Mouse (Mus musculus) macrophage (primary cell): ENCODE results near the gene Dupd1. TPM values are rescaled to one million over a fixed set of nuclear protein-coding genes. Genes with fewer than 3 reads are reported as not detected.
"Not testable (repeated sequence)": the region's sequence is repeated elsewhere in the genome, so short reads cannot be mapped to it uniquely, and the experiment has no call there.

ENCODE experiments used
- H3K27ac ChIP-seq: fragments of 350-480 bp; formaldehyde crosslinking; 2 replicates; pipeline ENCODE4 v1.9.0; 2021
- H3K36me3 ChIP-seq: fragments of 350-480 bp; formaldehyde crosslinking; 2 replicates; pipeline ENCODE4 v1.9.0; 2021; ENCODE audit errors: inconsistent target
- H3K4me3 ChIP-seq: fragments of 350-480 bp; formaldehyde crosslinking; 2 replicates; pipeline ENCODE4 v1.9.0; 2021; ENCODE audit errors: inconsistent target
- H3K79me2 ChIP-seq: fragments of 350-480 bp; formaldehyde crosslinking; 2 replicates; pipeline ENCODE4 v1.9.0; 2021; ENCODE audit errors: inconsistent target
- WGBS: methylation state at CpG from one replicate; pipeline ENCODE4 v1.1.7; 2026; ENCODE audit warnings: inconsistent platforms; ENCODE audit not compliant: missing documents; 5-methylcytosine and 5-hydroxymethylcytosine counted together
- polyA plus RNA-seq: library from polyadenylated mRNA; stranded (reverse); fragments of 250-400 nt; gene quantifications from 3 replicates; pipeline ENCODE4 v1.2.4, GENCODE M21; 2018; ENCODE audit warnings: inconsistent platforms

Dupd1 gene
- polyA plus RNA-seq, 1 experiment from 2014 or later, result not detected

DNA sequence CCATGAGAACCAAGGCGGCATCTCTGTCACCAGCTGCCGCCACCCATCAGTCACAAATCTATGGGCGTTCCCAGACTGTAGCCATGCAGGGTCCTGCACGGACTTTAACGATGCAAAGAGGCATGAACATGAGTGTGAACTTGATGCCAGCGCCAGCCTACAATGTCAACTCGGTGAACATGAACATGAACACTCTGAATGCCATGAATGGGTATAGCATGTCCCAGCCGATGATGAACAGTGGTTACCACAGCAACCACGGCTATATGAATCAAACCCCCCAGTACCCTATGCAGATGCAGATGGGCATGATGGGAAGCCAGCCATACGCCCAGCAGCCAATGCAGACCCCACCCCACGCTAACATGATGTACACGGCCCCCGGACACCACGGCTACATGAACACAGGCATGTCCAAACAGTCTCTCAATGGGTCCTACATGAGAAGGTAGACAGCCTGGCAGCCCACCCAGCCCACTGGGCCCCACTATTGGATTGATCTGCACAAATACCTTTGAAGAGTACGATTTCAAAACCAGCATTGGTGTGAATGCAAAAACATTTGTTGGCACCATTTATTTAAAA lies 43.9 kb downstream of the Dupd1 start:
- not testable (repeated sequence) for H3K36me3 ChIP-seq, H3K79me2 ChIP-seq, H3K27ac ChIP-seq, H3K4me3 ChIP-seq
- 95% methylated on average over 15 of the region's 15 CpGs for WGBS

GRCm38 (mm10) chr14:21669633-21670421 lies 44.5 kb downstream of the Dupd1 start:
- Histone ChIP-seq H3K36me3 (0 out of 2 replicates have a peak, but pooled peaks cover 6% of the 10 kb centered on the region), H3K4me3 (no peak overlapping the region), H3K27ac (no peak overlapping the region), H3K79me2 (no peaks in the 10 kb centered on the region)
- 96% methylated on average over 11 of the region's 11 CpGs for WGBS

DNA sequence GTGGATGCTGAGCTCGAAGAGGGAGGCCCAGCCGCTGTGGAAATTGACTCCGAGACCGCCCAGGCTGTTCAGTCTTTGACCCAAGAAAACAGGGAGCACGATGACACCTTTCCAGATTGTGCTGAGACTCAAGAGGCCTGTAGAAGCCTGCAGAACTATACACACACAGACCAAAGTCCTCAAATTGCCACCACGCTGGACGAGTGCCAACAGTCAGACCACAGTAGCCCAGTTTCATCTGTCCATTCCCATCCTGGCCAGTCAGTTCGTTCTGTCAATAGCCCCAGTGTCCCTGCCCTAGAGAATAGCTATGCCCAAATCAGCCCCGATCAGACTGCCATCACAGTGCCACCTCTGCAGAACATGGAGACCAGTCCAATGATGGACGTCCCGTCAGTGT lies 45.2 kb downstream of the Dupd1 start:
- 92% methylated on average over 11 of the region's 11 CpGs for WGBS
- H3K4me3 ChIP-seq, result no peak overlapping the region
- H3K79me2 ChIP-seq, result no peaks in the 10 kb centered on the region
- H3K36me3 ChIP-seq, result 0 out of 2 replicates have a peak, but pooled peaks cover 6% of the 10 kb centered on the region
- no peak overlapping the region for H3K27ac ChIP-seq

DNA sequence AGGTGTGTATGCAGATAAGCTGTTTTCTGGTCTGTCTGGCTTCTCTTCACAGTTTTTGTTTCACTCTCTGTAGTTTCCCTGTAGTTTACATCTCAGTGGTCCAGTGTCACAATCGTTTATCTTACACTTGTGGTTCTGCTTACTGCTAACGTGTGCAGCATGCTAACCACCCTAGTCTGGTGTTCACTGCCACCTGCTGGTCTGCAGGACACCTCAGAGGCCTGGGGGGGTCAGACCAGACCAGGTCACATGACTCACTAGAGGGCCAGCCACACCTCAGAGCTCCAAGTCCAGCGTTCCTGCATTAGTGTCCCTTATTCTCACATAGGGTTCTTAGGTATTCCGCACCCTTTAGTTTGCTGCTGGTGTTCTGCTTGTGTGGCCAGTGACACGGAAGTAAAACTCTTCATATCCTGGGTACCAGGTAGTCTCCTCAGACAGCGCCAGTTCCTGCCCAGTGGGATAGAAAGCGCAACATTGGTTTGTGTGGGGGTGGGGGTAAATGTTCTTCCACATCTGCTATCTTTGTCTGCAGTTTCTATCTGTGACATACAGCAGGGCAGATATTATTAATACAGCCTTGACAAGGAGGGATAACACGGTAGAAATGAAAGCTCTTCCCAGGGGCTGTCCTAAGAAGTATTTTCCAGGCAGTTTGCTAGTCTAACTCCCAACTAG lies 51.8 kb downstream of the Dupd1 start:
- Histone ChIP-seq H3K27ac (no peak overlapping the region), H3K4me3 (no peak overlapping the region), H3K79me2 (no peaks in the 10 kb centered on the region), H3K36me3 (no peaks in the 10 kb centered on the region)
- 80% methylated on average over 8 of the region's 8 CpGs for WGBS

GRCm38 (mm10) chr14:21659652-21660051 lies 54.7 kb downstream of the Dupd1 start:
- WGBS, result 39% methylated on average over 5 of the region's 5 CpGs
- H3K79me2 ChIP-seq, result no peaks in the 10 kb centered on the region

GRCm38 (mm10) chr14:21659155-21659554 lies 55.2 kb downstream of the Dupd1 start:
- Histone ChIP-seq H3K4me3 (no peak overlapping the region), H3K79me2 (no peaks in the 10 kb centered on the region), H3K27ac (no peak overlapping the region), H3K36me3 (no peaks in the 10 kb centered on the region)
- 93% methylated on average over 13 of the region's 13 CpGs for WGBS

More at GRCm38 (mm10) chr14:21659652-21660051, 54.7 kb downstream of the Dupd1 start:
- no peak overlapping the region for H3K4me3 ChIP-seq
- no peaks in the 10 kb centered on the region for H3K36me3 ChIP-seq
- no peak overlapping the region for H3K27ac ChIP-seq

GRCm38 (mm10) chr14:21653813-21654212 lies 60.6 kb downstream of the Dupd1 start:
- Histone ChIP-seq H3K27ac (no peak overlapping the region), H3K79me2 (no peaks in the 10 kb centered on the region), H3K36me3 (no peaks in the 10 kb centered on the region), H3K4me3 (no peak overlapping the region)
- 20% methylated on average over 2 of the region's 2 CpGs for WGBS

GRCm38 (mm10) chr14:21640806-21641435 lies 73.5 kb downstream of the Dupd1 start:
- no peak overlapping the region for H3K4me3 ChIP-seq
- no peaks in the 10 kb centered on the region for H3K79me2 ChIP-seq
- H3K36me3 ChIP-seq, result no peaks in the 10 kb centered on the region
- H3K27ac ChIP-seq, result no peak overlapping the region
- WGBS, result 92% methylated on average over 3 of the region's 4 CpGs

DNA sequence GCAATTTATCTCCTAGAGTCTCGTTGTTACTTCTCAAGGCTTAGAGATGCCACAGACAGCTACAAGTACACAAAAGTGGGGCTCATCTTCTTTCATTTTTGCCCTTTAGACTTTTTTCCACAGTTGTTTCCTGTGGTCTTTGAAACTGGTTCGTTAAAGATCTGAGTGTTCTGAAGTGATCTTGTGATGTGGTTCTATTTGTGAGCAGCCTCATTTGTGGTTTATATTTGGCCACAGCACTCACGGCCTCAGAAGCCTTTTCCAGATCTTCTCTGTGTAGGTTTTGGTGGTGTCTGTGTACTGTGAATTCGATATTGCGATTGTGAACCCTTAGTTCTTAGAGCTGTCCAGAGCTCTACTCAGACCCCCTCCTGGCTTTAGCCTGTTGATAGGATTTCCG lies 77.8 kb downstream of the Dupd1 start:
- H3K36me3 ChIP-seq, result no peaks in the 10 kb centered on the region
- H3K79me2 ChIP-seq, result no peaks in the 10 kb centered on the region
- no peak overlapping the region for H3K4me3 ChIP-seq
- WGBS, result 73% methylated on average over 6 of the region's 6 CpGs
- H3K27ac ChIP-seq, result no peak overlapping the region

DNA sequence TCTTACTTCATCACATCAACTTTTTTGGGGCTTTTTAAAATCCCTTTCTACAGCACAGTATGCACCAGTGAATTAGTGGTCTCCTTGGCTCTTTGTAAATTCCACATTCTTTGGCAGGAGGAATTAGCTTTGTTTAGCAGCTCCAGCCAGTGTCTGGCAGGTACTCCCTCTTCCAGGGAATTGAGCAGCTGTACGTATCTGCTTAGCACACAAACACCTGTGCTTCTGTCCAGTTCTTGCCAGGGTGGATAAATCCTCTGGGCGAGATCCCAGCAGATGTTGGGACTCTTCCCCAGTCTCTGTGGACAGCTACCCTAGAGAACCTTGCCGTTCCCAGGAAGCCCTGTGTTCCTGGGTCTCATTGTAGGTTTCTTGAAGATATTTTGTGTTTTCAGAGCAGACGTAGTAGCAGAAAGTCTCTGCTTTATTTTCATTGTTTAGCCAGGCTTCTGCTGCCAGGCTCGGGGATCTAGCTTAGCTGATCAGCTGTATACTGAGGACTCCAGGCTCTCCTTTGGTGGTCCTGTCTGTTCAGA lies 82.6 kb downstream of the Dupd1 start:
- Histone ChIP-seq H3K4me3 (no peak overlapping the region), H3K79me2 (no peaks in the 10 kb centered on the region), H3K36me3 (no peaks in the 10 kb centered on the region), H3K27ac (no peak overlapping the region)
- WGBS, result 98% methylated on average over 5 of the region's 5 CpGs

Other genes with a start within 250 kb of the Dupd1 start
- gene Kat6b, start 233.1 kb downstream of the Dupd1 start, polyA plus RNA-seq, result 4.3 to 10.1 TPM (median 5.2 TPM) in 3 replicates
- gene Samd8, start 36.0 kb upstream of the Dupd1 start, polyA plus RNA-seq, result 21.8 to 35.5 TPM (median 29.3 TPM) in 3 replicates
- 0.35 to 1.4 TPM (median 0.57 TPM) in 3 replicates for gene Dusp13, start 36.6 kb upstream of the Dupd1 start, polyA plus RNA-seq
- 247 to 425 TPM (median 316 TPM) in 3 replicates for gene Vdac2, start 110.7 kb upstream of the Dupd1 start, polyA plus RNA-seq
- 7.5 to 38.3 TPM (median 24.5 TPM) in 3 replicates for gene Comtd1, start 134.4 kb upstream of the Dupd1 start, polyA plus RNA-seq